Mouse (Mus musculus): ENCODE data around the gene Defa28. TPM values are rescaled to one million over a fixed set of nuclear protein-coding genes. Genes with fewer than 3 reads are reported as not detected.
"Not testable (repeated sequence)": the region's sequence is repeated elsewhere in the genome, so short reads cannot be mapped to it uniquely, and the experiment has no call there.

The Defa28 gene
- total RNA-seq (2021): not detected
- long read RNA-seq, experiment 1: 0 reads
- long read RNA-seq, experiment 2: 0 reads

DNA sequence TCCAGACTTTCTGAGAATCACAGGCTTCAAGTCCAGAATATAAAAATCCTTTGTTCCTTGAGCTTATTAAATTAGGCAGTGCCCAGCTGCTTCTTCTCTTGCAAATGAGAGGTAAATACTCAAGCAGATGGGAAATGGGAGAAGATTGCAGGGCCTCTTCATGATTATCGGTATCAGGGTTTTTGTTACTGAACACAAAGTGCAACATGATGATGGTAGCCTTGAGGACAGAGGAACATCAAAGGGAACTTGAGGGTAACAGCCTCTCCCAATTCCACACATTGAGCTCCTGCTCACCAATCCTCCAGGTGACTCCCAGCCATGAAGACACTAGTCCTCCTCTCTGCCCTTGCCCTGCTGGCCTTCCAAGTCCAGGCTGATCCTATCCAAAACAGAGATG, at the start of gene Defa28:
Gene Defa28, plus strand, starts transcription at position 301 of the 400 bp plus-strand sequence.
- DNase-seq: not testable (repeated sequence)

DNA sequence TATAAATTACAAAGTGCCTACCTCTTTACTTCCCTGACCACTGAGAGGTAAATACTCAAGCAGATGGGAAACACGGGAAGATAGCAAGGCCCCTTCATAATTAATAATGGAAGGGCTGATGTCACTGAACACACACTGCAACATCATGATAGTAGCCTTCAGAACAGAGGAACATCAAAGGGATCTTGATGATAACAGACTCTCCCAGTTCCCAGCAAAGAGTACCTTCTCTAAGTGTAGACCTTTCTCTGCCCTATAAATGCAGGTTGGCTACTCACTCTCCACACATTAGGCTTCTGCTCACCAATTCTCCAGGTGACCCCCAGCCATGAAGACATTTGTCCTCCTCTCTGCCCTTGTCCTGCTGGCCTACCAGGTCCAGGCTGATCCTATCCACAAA, 17.7 kb upstream of the Defa28 start, which contains the start of gene Defa37:
Gene Defa37, plus strand, starts transcription at position 301 of the 400 bp plus-strand sequence.
- DNase-seq: not testable (repeated sequence)

DNA sequence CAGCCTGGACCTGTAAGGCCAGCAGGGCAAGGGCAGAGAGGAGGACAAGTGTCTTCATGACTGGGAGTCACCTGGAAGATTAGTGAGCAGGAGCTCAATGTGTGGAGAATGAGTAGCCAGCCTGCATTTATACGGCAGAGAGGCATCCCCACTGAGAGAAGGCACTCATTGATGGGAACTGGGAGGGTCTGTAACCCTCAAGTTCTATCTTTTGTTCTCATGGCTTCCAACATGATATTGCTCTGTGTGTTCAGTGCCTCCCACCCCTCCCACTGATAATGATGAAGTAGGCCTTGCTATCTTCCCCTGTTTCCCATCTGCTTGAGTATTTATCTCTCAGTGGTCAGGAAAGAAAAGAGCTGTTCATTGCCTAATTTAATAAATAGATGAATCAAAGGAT, 11.6 kb downstream of the Defa28 start, which contains the start of gene Gm7861:
Gene Gm7861, minus strand, starts transcription at position 101 of the 400 bp plus-strand sequence.
- not testable (repeated sequence) for DNase-seq

DNA sequence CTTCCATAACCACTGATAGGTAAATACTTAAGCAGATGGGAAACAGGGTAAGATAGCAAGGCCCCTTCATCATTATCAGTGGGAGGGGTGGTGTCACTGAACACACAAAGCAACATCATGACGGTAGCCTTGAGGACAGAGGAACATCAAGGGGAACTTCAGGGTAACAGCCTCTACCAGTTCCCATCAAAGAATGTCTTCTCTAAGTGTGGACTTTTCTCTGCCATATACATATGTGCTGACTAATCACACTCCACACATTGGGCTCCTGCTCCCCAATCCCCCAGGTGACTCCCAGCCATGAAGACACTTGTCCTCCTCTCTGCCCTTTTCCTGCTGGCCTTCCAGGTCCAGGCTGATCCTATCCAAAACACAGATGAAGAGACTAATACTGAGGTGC, 35.1 kb downstream of the Defa28 start, which contains the start of gene Defa26:
Gene Defa26, plus strand, starts transcription at position 301 of the 400 bp plus-strand sequence.
- DNase-seq: not testable (repeated sequence)

Other genes starting within 250 kb of the Defa28 start
- gene Defa2, start 204.5 kb upstream of the Defa28 start, total RNA-seq (2021): not detected
- not detected for gene Defa33, start 191.2 kb upstream of the Defa28 start, total RNA-seq (2021)
- not detected for gene Defa36, start 155.6 kb upstream of the Defa28 start, total RNA-seq (2021)
- not detected for gene Gm7849, start 126.4 kb upstream of the Defa28 start, total RNA-seq (2021)
- gene Defa20, start 73.7 kb upstream of the Defa28 start, total RNA-seq (2021): not detected
- not detected for gene Defa32, start 54.0 kb upstream of the Defa28 start, total RNA-seq (2021)
- gene Defa37, start 17.6 kb upstream of the Defa28 start, total RNA-seq (2021): not detected
- not detected for gene Gm7861, start 11.5 kb downstream of the Defa28 start, total RNA-seq (2021)
- not detected for gene Defa26, start 35.2 kb downstream of the Defa28 start, total RNA-seq (2021)
- gene Defa17, start 72.8 kb downstream of the Defa28 start, total RNA-seq (2021): not detected
- not detected for gene Defa34, start 82.8 kb downstream of the Defa28 start, total RNA-seq (2021)
- gene AY761184, start 120.6 kb downstream of the Defa28 start, total RNA-seq (2021): not detected
- not detected for gene Defa24, start 151.5 kb downstream of the Defa28 start, total RNA-seq (2021)
- gene Defb50, start 240.5 kb downstream of the Defa28 start, total RNA-seq (2021): not detected

All from adrenal gland, postnatal 36 days (tissue).